10 mouse cellular contexts compared by ENCODE assay signal in genomic region chr9:64590634-64591041, GRCm38 (mm10).
DNase-seq lines count a peak whose midpoint lies in the region; ATAC-seq and TF ChIP-seq lines count a peak whose summit lies in the region.
"Had no signal": no experiment of that assay in that cellular context is flagged by ENCODE, and none has a peak within 500 bp of the region (broad histone marks: within the 10 kb centered on the region; RNA-seq: fewer than 3 reads in every experiment).

No protein-coding gene starts in this region.

- TF ChIP-seq POLR2A in bone marrow, adult 2 months (IDR thresholded peaks at IDR 0.05; ENCODE audit: borderline replicate concordance, control insufficient read depth, low read depth, low read length): no peak

- peak; percentile 16 for DNase-seq in hindbrain, embryonic 10.5 days (ENCODE audit: low spot score)
- DNase-seq in hindbrain, embryonic 11.5 days (ENCODE audit: low spot score): no peak
- peak; percentile 46 for DNase-seq in gastrocnemius, adult 18-20 months (ENCODE audit: low spot score)
- DNase-seq in layer of hippocampus, postnatal 14 days (ENCODE audit: low spot score in 2 of 2): peak; percentile 54 to 69
- DNase-seq in midbrain, postnatal 0 days (ENCODE audit: low spot score): peak; percentile 74
- no peak for DNase-seq in kidney, postnatal 25 days
- no peak for DNase-seq in urinary bladder, adult 18-20 months (ENCODE audit: low spot score in 2 of 2)

- no peak for TF ChIP-seq CTCF in bone marrow, adult 2 months (IDR thresholded peaks at IDR 0.05; ENCODE audit: control insufficient read depth, insufficient read depth, low read length)
- TF ChIP-seq CTCF in midbrain, postnatal 0 days (IDR thresholded peaks at IDR 0.05): no peak

- no peaks in the 10 kb centered on the region for H3K9me3 ChIP-seq in hindbrain, embryonic 10.5 days
- H3K9me3 ChIP-seq in hindbrain, embryonic 11.5 days (ENCODE audit: control insufficient read depth, low read length): no peaks in the 10 kb centered on the region
- no peaks in the 10 kb centered on the region for H3K9me3 ChIP-seq in midbrain, postnatal 0 days (ENCODE audit: low read length)
- H3K9me3 ChIP-seq: embryonic facial prominence, embryonic 15.5 days; limb, embryonic 12.5 days had no signal

- peak overlapping the region; percentile 35 for H3K27ac ChIP-seq in hindbrain, embryonic 10.5 days
- H3K27ac ChIP-seq in hindbrain, embryonic 11.5 days (ENCODE audit: low read depth, low read length): no peak overlapping the region
- H3K27ac ChIP-seq in bone marrow, adult 2 months (ENCODE audit: control insufficient read depth, insufficient read depth, low read depth, low read length, poor library complexity): peak overlapping the region; percentile 80
- H3K27ac ChIP-seq in midbrain, postnatal 0 days (ENCODE audit: low read depth, low read length): no peak overlapping the region
- H3K27ac ChIP-seq: embryonic facial prominence, embryonic 15.5 days; limb, embryonic 12.5 days had no signal

- no peak overlapping the region for H3K4me3 ChIP-seq in hindbrain, embryonic 10.5 days
- no peak overlapping the region for H3K4me3 ChIP-seq in hindbrain, embryonic 11.5 days (ENCODE audit: low read depth, low read length)
- H3K4me3 ChIP-seq in bone marrow, adult 2 months (replicated peaks; ENCODE audit: control insufficient read depth, low read depth, low read length): no peak overlapping the region
- no peak overlapping the region for H3K4me3 ChIP-seq in midbrain, postnatal 0 days (ENCODE audit: low read depth, low read length)
- H3K4me3 ChIP-seq: embryonic facial prominence, embryonic 15.5 days; limb, embryonic 12.5 days had no signal

- H3K4me2 ChIP-seq in hindbrain, embryonic 11.5 days (replicated peaks; ENCODE audit: low read depth, low read length): no peak overlapping the region
- no peak overlapping the region for H3K4me2 ChIP-seq in midbrain, postnatal 0 days (ENCODE audit: low read depth, low read length, poor library complexity, severe bottlenecking)
- H3K4me2 ChIP-seq: embryonic facial prominence, embryonic 15.5 days; limb, embryonic 12.5 days had no signal

- H3K27me3 ChIP-seq in hindbrain, embryonic 10.5 days (ENCODE audit: insufficient read depth, poor library complexity, severe bottlenecking): peaks cover 18% of the 10 kb centered on the region
- H3K27me3 ChIP-seq in hindbrain, embryonic 11.5 days (ENCODE audit: control insufficient read depth, insufficient read depth, low read length): no peaks in the 10 kb centered on the region
- no peaks in the 10 kb centered on the region for H3K27me3 ChIP-seq in midbrain, postnatal 0 days (ENCODE audit: insufficient read depth, low read length)
- H3K27me3 ChIP-seq: embryonic facial prominence, embryonic 15.5 days had no signal

- ATAC-seq in hindbrain, embryonic 11.5 days (ENCODE audit: low FRiP score): no peak
- no peak for ATAC-seq in midbrain, postnatal 0 days (ENCODE audit: low FRiP score)

- H3K9ac ChIP-seq in hindbrain, embryonic 11.5 days (ENCODE audit: low read depth, low read length): no peak overlapping the region
- no peak overlapping the region for H3K9ac ChIP-seq in midbrain, postnatal 0 days (replicated peaks; ENCODE audit: low read length, poor library complexity, severe bottlenecking)
- H3K9ac ChIP-seq: embryonic facial prominence, embryonic 15.5 days; limb, embryonic 12.5 days had no signal

- H3K4me1 ChIP-seq in hindbrain, embryonic 10.5 days (replicated peaks): peaks cover 32% of the 10 kb centered on the region
- H3K4me1 ChIP-seq in hindbrain, embryonic 11.5 days (replicated peaks; ENCODE audit: control insufficient read depth, insufficient read depth, low read length): peaks cover 3% of the 10 kb centered on the region; the same call in 1 of the 2 replicates
- H3K4me1 ChIP-seq in bone marrow, adult 2 months (ENCODE audit: control insufficient read depth, insufficient read depth, low read length): peaks cover 2% of the 10 kb centered on the region
- H3K4me1 ChIP-seq in midbrain, postnatal 0 days (ENCODE audit: insufficient read depth, low read length): peaks cover 3% of the 10 kb centered on the region; the same call in 1 of the 2 replicates
- H3K4me1 ChIP-seq: embryonic facial prominence, embryonic 15.5 days had no signal

- no peaks in the 10 kb centered on the region for H3K36me3 ChIP-seq in hindbrain, embryonic 10.5 days
- H3K36me3 ChIP-seq in hindbrain, embryonic 11.5 days (ENCODE audit: control insufficient read depth, insufficient read depth, low read length): no peaks in the 10 kb centered on the region
- no peaks in the 10 kb centered on the region for H3K36me3 ChIP-seq in midbrain, postnatal 0 days (ENCODE audit: insufficient read depth, low read length)
- H3K36me3 ChIP-seq: embryonic facial prominence, embryonic 15.5 days; limb, embryonic 12.5 days had no signal

- WGBS in hindbrain, embryonic 10.5 days: 68% methylated on average over 5 of the region's 5 CpGs
- WGBS in hindbrain, embryonic 11.5 days: 61% methylated on average over 5 of the region's 5 CpGs
- 32% methylated on average over 5 of the region's 5 CpGs for WGBS in bone marrow, adult 2 months
- 56% methylated on average over 5 of the region's 5 CpGs for WGBS in midbrain, postnatal 0 days

Comparison
In these comparisons a context has a peak if more than half of its experiments do, and no peak if none do; other contexts are left out.
1. DNase-seq: peak in hindbrain, embryonic 10.5 days (single experiment), gastrocnemius, adult 18-20 months (single experiment), layer of hippocampus, postnatal 14 days (2 of 2) and midbrain, postnatal 0 days (single experiment); none in hindbrain, embryonic 11.5 days (single experiment), kidney, postnatal 25 days (0 of 2) and urinary bladder, adult 18-20 months (0 of 2).
2. H3K27ac ChIP-seq: peak in hindbrain, embryonic 10.5 days (single experiment) and bone marrow, adult 2 months (single experiment); none in hindbrain, embryonic 11.5 days (single experiment) and midbrain, postnatal 0 days (single experiment).